Mouse (Mus musculus) MEL (cell line): ENCODE results near the gene Rtn1.

Source experiments
- CHD2 ChIP-seq: IDR thresholded peaks from 2 replicates; pipeline ENCODE4 v1.6.1; 2011; ENCODE audit warnings: low read length, improper control_type of control experiment
- CTCF ChIP-seq, 3 experiments: IDR thresholded peaks in 2 of 3; conservative IDR thresholded peaks in 1 of 3; 2 replicates each; pipeline ENCODE4 v1.5.1; 2011 to 2012; ENCODE audit warnings: low read length in 3 of 3, low read depth in 2 of 3, mild to moderate bottlenecking in 2 of 3, improper control_type of control experiment in 1 of 3, inconsistent platforms in 1 of 3, mixed read lengths in 1 of 3, moderate library complexity in 1 of 3; ENCODE audit not compliant: control insufficient read depth in 1 of 3, insufficient read depth in 1 of 3, poor library complexity in 1 of 3, severe bottlenecking in 1 of 3
- EP300 ChIP-seq, 2 experiments: IDR thresholded peaks; 2 replicates each; pipeline ENCODE4 v1.6.1; 2011; ENCODE audit warnings: improper control_type of control experiment in 2 of 2, low read length in 2 of 2, low read depth in 1 of 2, mild to moderate bottlenecking in 1 of 2
- HCFC1 ChIP-seq: IDR thresholded peaks from 2 replicates; pipeline ENCODE4 v1.6.1; 2012; ENCODE audit warnings: low read depth, mild to moderate bottlenecking, inconsistent platforms, low read length, improper control_type of control experiment, moderate library complexity
- MAX ChIP-seq: IDR thresholded peaks from 2 replicates; pipeline ENCODE4 v1.6.1; 2011; ENCODE audit warnings: low read length, improper control_type of control experiment
- MAZ ChIP-seq: IDR thresholded peaks from 2 replicates; pipeline ENCODE4 v1.6.1; 2012; ENCODE audit warnings: low read depth, mild to moderate bottlenecking, inconsistent platforms, low read length, improper control_type of control experiment
- MXI1 ChIP-seq: IDR thresholded peaks from 2 replicates; pipeline ENCODE4 v1.6.1; 2011; ENCODE audit warnings: mild to moderate bottlenecking, low read depth, low read length, improper control_type of control experiment
- POLR2A ChIP-seq, 2 experiments: IDR thresholded peaks; 2 replicates each; pipeline ENCODE4 v1.6.1; 2011 to 2012; ENCODE audit warnings: low read length in 2 of 2, mild to moderate bottlenecking in 2 of 2, control low read depth in 1 of 2, improper control_type of control experiment in 1 of 2, low read depth in 1 of 2, moderate library complexity in 1 of 2; ENCODE audit not compliant: control insufficient read depth in 1 of 2, insufficient read depth in 1 of 2, poor library complexity in 1 of 2
- TCF12 ChIP-seq: IDR thresholded peaks from 2 replicates; pipeline ENCODE4 v1.6.1; 2014; ENCODE audit warnings: low read depth, mild to moderate bottlenecking, inconsistent platforms, low read length, improper control_type of control experiment, moderate library complexity

DNA sequence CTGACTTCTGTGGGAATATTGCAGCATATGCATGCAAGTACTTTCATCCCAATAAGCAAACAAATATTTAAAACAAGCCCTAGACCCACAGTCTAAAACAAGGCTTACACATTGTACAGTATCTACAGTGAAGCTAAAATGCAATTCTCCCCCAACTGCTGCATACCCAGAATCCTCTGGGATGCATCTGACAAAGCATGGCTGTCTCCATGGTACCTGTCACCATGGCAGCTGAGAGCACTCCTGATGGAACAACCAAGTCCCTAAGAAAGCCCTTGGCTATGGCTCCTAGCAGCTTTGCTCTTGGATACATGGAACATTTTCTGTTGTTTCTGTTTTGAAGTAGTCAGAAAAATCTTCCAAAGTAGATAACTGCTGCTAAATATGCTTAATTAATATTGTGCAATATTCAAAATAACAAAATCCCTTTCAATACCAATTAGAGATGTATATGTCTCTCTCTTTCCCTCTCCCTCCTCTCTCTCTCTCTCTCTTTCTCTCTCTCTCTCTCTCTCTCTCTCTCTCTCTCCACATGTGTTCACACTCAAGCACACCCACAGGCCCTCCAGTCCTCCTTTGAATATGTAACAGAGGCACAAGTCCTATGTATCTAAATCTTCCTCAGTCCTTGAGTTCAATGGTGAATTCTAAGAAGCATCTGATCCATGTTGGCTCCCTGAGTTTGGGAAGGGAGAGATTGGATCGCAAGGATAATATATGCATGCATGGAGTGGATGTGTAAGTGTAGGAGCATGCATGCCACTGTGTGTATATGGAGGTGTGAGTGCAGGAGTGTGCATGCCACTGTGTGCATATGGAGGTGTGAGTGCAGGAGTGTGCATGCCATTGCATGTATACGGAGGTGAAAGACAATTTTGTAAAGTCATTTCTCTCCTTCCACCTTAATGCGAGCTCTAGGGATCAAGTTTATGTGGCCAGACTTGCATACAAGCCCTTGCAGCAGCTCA is 143.3 kb downstream of the Rtn1 start:
- TF ChIP-seq MAX (no peak), CHD2 (no peak), MXI1 (no peak), HCFC1 (no peak), CTCF (IDR thresholded peaks at IDR 0.05 in 2 of 3, conservative IDR thresholded peaks at IDR 0.05 in 1 of 3; ENCODE audit: control insufficient read depth in 1 of 3, insufficient read depth in 1 of 3, low read depth in 2 of 3, low read length in 3 of 3, poor library complexity in 1 of 3, severe bottlenecking in 1 of 3) (no peak), POLR2A (IDR thresholded peaks at IDR 0.05; ENCODE audit: control insufficient read depth in 1 of 2, insufficient read depth in 1 of 2, low read depth in 1 of 2, low read length in 2 of 2, poor library complexity in 1 of 2) (no peak), EP300 (IDR thresholded peaks at IDR 0.05; ENCODE audit: low read depth in 1 of 2, low read length in 2 of 2) (no peak), TCF12 (no peak), MAZ (no peak)
